Mouse (Mus musculus): ENCODE data around the gene Polr3e.
"Not testable (repeated sequence)": the region's sequence is repeated elsewhere in the genome, so short reads cannot be mapped to it uniquely, and the experiment has no call there.

The Polr3e gene

DNA sequence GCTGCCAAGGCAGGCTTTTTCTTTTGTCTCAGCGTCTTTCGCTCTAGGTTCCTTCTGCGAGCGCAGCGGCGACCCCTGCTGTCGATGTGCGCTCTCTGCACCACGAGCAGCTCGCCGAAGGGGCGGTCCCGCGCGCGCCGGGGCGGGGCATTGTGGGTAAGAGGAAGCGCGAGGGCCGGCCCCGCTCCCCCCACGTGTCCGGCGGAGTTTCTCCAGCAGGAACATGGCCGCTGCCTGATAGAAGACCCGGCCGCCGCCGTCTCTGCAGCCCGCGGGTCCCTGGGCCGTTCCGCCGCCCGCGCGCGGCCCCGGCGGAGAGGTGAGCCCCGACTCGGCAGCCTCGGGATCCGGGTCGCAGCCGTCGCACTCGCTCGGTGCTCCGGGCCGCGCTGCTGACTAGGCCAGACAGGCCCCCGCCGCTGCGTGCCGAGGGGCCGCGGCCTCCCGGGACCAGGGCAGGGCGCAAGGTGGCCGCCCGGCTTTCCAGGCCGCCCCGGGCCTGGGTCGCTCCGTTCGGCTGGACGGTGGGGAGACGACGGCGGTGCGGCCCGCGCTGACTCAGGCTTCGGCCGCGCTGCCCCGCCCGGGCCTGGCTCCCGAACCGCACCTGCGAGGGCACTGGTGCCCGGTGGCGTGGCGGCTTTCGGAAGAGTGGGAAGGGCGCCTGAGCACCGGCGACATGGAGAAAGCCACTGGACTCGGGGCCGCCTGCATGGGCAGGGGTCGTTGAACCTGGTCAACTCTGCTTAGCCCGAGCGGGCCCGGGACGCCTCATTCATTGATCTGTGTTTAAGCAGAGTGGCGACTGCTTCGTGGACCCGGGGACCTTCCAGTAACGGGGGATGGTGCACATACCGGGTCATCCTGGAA, at the start of gene Polr3e:
Gene Polr3e (plus strand): TSS at position 153 of the 870 bp plus-strand sequence.
- peak; percentile 96 for DNase-seq (ENCODE audit: low spot score)

DNA sequence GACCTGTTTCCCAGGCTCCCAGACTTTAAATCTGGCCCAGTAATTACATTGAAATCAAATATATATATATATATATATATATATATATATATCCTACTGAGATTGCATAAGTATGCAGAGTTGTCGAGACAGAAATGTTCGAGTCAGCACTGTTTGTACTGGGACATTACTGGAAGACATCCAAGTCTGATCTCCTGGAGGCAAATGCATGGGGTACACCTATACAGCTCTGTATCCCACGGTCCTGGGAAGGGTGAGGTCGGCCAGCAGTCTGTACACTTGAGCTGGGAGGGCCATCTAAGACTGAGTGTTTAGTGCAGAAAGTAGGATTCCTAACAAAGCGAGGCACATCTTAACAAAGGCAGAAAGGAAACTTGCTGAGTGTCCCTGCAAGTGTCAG, 47.7 kb upstream of the Polr3e start:
- DNase-seq (ENCODE audit: low spot score): peak; percentile 6

DNA sequence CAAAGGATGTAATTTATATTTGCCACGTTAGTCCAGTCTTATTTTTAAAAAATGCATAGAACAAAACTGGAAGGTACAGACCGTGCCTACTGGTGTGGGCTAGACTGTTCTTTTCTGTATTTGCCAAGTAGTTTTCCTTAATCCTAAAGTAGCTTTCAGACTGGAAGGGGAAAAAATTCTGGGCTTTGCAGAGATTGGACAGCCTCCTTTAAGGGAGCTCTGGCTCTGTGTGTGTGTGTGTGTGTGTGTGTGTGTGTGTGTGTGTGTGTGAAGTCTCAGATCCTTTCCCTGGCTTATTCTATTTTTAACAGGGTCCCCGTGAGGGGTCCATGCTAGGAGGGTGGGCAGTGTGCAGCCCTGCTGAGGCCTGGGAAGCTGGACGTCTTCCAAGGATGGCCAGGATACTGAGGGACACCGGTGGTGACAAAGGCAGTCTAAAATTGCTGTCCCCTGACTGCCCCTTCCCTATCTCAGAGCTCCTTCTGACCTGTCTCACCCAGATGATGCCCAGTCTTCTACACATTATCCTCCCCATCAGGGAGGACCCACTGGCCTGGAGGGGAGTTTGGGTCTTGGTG, 47.0 kb upstream of the Polr3e start:
- DNase-seq (ENCODE audit: low spot score): no peak

DNA sequence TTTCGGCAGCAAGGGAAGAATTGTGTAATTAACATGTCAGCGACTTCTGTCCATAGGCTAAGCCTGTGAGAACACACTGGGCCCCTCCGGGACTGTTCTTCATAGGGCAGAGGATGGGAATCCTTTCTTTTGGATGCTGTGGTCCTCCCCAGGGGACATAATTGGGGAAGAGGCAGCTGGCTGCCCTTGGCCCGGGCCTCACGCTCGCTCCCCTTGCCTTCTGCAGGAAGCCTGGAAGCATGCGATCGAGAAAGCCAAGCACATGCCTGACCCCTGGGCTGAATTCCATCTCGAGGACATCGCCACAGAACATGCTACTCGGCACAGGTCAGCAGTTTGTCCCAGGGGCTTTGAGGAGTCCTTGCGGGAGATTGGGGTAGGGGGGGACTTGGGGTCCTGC, 44.5 kb upstream of the Polr3e start:
- DNase-seq (ENCODE audit: low spot score): no peak

DNA sequence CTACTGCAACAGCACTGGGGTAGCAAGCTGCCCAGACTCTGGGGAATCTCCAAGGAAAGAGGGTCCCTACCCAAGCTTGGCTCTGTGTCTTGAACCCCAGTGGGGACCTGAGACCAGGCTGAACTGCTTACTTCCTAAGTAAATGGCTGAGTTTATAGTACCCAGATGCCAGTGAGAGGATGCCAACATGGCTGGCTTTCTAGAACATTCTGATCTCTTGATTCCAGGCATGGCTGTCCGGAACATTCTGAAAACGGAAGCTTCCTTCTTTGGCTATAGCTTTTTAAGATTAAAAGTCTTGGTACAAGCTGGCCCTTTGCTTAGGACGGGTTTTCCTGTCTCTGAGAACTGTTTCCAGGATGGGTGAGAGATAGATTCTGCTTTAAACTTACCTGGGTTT, 43.5 kb upstream of the Polr3e start:
- no peak for DNase-seq (ENCODE audit: low spot score)

DNA sequence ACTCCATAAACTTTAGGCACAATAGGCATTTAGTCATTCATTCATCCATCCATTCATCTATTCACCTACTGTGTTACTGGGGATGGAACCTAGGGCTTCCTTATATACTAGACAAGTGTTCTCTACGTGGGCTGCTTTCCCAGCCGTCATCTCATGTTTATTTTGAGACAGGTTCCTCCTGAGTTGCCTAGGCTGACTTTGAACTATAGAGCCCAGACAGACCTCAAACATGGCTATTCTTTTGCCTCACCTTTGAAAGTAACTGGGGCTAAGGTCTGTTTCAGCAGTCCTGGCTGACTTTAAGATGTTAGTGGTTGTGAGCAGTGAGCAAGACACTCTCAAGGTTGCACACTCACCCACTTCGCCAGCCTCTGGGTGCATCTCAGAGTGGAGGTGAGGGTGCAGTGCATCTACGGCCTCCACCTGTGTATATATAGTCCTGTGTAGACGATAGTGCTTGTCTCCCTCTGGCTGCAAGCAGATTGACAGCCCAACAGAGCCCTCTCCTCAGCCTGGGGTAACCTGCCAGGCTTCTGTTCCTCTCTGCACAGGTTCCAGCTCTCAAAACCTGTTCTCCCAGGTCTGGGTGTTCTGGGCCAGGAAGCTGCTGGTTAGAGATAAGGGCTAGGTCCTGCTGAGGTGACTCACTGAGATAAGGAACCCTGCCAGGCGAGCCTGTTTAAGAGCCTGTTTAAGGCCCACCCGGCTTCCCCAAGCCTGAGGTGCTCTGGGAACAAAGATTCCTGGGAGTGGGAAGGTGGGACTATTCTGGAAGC, 42.6 kb upstream of the Polr3e start:
- DNase-seq (ENCODE audit: low spot score): no peak

DNA sequence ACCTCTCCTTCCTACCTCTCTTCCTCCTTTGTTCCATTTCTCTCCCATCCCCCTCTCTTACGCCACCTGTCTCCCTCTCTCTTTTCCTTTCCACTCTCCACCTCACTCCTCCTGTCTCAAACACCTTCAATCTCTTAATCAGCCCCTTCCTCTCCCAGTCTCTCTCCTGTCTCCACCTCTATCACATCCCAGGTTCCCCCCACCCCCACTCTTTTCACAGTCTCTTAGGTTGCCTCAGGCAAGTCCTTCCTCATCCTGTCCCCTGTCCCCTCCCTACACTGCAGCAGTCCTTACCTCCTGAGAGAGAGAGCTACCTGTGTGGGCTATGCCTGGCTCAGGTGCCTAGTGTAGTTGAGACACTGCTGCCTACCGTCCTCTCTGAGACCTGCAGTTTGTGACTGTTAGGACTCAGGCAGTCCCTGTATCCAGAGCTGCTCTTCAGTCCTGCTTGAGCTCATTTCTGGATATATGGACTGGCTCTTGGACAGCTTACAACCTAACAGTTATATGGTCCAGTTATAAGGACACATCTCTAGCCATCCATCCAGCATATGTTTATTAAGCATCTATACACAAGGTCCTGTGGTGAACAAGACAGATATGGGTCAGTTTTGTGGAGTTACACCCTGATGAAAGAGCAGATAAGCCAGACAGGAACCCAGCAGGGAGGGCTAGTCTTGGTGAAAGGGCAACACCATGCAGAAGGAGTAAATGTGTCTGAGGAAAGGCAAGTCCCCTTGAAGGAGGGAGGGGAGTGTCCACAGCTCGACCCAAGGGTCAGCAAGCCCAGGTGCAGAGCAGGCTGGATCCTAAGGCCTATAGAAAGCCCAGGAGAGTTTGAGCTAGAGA, 41.8 kb upstream of the Polr3e start:
- no peak for DNase-seq (ENCODE audit: low spot score)

DNA sequence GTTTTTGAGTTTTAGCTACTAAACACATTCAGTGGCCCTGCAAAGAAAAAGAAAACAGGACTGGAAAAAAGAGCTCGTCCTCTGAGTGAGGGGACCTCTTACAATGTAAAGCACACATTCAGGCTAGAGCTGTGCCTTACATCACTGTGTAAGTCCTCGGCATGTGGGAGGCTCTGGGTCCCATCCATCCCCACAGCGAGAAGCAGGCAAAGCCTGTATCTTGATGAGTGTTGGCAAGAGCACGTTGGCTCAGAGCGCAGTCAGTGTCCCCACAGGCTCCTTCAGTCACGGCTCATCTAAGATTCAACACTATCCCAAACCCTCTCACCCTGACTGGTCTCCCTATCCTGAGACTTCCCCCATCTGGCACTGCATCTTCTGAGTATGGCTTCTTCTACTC, 39.3 kb upstream of the Polr3e start:
- DNase-seq (ENCODE audit: low spot score): no peak

DNA sequence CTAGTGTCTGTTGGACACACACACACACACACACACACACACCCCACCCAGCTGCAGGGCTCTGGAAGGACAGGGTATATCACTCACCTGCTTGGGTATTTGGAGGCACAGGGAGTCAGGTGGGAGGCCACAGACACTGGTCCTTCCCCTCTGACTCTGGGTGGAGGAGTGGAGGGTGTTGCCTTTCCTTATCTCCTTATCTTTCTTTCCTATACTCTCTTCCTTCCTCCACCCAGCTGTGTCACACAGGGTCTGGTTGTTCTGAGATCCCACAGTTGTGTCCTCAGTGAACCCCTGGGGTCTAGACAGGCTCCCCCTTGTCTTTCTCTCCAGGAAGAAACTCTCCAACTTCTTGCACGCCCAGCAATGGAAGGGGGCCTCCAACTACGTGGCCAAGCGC, 37.6 kb upstream of the Polr3e start:
- DNase-seq (ENCODE audit: low spot score): no peak

DNA sequence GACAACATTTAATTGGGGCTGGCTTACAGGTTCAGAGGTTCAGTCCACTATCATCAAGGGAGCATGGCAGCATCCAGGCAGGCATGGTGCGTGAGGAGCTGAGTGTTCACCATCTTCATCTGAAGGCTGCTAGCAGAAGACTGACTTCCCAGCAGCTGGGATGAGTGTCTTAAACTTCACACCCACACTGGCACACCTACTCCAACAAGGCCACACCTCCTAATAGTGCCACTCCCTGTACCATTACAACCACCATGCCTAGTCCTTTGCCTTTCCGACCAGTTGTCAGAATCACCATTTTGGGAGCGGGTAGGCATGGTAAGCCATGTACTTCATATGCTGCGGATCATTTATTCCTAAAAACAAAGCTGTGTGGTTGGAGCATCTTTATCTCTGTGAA, 36.8 kb upstream of the Polr3e start:
- DNase-seq (ENCODE audit: low spot score): no peak

DNA sequence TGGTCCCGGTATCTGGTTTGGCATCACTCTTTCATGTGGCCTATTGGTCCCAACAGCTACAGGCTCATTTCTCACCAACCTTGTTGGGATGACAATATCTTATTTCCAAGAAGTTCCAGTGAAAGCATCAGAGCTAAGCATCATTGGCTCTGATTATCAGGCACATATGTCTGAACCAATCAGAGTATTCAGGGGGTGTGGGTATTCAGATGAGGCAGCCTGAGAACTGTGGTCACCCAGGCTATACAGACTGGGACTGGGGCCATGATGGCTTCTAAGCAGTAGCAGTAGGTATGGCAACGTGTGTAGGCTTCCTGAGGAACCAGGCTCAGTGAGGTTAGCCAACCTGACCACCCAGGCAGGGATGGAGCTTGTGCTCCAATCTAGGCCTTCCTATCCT, 36.1 kb upstream of the Polr3e start:
- no peak for DNase-seq (ENCODE audit: low spot score)

DNA sequence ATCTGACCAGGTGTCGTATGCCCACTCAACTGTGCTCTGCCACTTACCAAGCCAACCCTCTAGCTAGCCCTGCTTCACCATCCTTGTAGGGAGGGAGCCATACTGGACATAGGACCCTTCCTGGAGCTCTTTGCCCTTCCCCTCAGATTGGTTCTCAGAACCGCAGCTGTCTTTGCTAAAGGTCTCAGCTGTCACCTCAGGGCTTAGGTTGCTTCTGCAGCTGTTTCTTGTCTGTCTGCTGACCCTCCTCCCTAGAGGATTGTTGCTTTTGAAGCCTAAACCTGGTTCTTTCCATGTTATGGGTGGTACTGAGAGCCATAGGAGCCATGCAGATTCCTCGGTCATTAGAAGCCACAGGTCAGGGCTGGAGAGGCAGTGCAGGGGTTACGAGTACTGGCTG, 34.9 kb upstream of the Polr3e start:
- DNase-seq (ENCODE audit: low spot score): no peak

DNA sequence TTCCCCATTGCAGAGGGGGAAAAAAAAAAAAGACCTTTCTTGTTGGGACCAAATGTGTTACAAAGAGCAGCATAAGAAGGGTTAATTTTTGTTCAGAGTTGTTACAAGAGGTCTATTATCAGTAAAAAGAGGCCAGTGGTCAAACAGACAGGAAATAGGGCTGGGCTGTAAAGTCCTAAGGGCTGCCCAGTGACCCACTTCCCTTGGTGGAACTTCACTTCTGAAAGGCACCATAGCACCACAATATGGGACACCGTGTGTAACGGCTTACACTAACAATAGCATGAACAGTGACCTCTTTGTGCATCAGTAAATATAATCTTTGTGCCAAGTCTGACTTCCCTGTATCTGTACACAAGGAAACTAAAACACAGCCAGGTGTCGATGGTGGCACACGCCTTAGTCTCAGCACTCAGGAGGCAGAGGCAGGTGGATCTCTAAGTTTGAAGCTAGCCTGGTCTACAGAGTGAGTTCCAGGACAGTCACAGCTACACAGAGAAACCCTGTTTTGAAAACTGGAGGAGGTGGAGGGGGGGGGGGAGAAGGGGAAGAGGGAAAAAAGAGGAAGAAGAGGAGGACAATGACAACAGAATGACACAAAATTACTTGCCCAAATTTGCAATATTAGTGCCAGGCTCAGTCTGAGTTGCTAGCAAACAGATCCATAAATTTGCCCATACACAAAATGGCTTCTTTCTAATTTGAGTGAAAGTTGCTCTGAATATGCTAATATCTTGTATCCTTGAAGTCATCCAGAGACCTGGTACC, 33.8 kb upstream of the Polr3e start:
- DNase-seq (ENCODE audit: low spot score): no peak

DNA sequence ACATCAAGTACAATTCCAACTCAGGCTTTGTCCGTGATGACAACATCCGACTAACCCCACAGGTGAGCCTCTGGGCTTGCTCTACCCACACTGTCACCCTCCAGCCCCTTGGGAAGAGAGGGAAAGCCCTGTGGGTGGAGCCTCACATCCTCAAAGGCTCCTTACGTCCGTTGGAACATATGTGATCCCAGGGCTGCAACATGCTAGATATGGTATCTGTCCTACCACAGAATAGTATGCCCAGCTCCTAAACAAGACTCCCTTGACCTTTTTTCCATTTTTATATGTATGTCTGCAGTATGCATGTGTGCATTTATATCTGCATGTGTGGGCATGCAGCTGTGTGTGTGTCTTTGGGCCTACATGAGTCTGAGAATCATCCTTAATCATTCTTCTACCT, 32.8 kb upstream of the Polr3e start:
- no peak for DNase-seq (ENCODE audit: low spot score)

DNA sequence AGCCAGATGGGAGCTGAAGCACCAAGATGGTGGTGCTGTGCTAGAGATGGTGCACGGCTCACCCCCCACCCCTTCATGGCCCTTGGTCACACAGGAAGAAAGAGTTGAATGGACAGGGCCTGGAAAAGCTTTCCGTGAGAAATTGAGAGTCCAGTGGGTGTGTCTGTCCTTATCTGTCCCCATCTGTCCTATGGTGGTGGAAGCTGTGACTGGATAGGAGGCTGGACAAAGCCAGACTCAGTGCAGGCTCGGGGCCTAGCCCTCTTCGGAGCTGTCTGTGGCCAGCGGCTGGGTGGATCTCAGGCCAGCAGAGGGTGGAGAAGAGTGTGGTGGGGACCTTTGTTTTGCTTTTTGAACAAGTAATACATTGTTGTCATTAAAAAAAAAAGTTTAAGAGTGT, 24.4 kb upstream of the Polr3e start:
- no peak for DNase-seq (ENCODE audit: low spot score)

DNA sequence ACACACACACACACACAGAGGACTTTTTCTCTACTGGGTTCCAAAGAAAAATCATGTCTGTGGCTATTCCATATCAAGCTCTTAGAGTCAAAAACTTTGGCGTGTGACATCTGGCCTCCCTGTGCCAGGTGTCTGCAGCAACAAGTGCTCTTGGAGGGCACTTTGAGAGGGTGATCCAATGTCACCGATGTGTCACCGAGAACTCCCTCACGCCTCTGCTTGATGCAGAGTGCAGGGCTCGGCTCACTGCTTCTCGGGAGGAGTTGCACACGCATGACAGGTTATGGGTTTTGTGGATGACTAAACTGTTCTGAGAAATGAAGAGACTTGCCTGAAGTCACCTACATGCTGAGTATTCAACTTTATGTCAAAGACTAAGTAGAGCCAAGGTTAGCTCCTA, 20.5 kb upstream of the Polr3e start:
- no peak for DNase-seq (ENCODE audit: low spot score)

DNA sequence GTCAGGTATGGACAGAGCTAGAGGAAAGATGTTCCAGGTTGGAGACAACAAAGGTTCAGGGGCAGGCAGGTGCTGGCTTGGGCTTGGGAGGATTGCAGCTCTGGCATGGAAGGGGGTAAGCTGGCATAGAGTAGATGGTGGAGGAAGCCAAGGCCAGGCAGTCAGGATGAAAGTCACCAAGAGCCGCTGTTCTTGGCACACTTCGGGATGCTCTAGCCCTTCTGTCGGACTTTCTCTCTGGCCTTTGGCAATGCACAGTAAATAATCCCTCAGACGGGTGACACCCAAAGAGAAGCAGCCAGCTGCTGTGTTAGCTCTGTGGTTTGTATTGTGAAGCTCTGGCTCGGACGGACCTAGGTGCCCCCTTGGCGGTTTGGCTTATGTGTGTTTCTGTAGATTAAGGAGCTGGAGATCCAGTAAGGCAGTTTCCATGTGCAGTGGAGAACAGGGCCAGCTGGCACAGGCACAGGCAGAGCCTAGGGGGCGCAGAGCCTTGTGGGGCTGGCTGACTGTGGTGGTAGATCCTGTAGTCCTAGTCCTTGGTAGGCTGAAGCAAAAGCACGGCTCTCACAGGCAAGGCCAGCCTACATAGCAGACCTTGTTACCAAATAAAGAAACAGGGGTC, 19.7 kb upstream of the Polr3e start:
- DNase-seq (ENCODE audit: low spot score): no peak

DNA sequence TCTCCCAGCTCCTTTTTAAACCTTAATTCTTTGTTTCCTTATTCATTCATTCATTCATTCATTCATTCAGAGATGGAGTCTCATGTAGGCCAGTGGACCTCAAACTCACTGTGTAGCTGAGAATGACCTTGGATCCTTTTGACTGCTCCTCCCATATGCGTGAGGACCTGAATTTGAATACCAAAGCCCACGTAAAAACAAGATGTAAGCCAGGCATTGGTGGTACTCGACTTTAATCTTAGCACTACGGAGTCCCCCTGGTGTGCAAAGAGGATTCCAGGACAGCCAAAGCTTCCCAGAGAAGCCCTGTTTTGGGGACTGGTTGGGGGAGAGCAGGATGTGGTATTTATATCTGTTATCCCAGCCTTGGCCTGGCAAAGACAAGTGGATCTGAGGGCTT, 17.4 kb upstream of the Polr3e start:
- DNase-seq (ENCODE audit: low spot score): no peak

DNA sequence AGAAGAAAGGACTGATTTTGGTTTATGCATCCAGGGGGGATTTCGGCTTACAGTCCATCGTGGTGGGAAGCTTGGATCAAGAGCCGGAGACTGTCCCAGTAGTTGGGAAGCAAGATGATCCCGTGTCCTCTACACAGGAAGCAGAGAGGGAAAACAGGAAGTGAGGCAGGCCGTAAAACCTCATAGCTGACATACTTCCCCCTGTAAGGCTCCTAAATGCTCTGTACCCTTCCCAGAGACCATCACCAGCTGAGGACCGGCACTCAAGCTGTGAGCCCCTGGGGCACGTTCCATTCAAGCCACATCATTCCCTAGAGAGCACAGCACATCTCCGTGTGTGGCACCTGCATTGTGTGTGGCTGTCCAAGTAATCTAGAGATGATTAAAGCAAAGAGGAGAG, 15.8 kb upstream of the Polr3e start:
- no peak for DNase-seq (ENCODE audit: low spot score)

DNA sequence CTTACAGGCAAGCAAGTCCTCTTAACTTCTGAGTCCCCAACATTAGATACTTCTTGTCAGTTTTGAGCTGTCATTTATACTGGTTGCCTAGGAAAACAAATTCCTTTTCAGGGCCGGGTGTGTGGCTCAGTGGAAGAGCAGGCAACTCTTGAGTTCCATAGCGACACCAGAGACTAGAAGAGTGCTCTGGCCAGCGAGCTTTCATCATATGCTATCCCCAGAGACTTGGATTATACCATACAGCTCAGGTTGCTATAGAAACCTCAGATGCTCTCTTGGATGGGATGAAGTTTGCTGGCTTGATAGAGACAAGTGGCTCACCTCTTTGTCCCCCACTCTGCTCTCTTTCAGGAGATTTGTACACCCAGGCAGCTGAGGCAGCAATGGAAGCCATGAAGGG, 14.6 kb upstream of the Polr3e start:
- no peak for DNase-seq (ENCODE audit: low spot score)

DNA sequence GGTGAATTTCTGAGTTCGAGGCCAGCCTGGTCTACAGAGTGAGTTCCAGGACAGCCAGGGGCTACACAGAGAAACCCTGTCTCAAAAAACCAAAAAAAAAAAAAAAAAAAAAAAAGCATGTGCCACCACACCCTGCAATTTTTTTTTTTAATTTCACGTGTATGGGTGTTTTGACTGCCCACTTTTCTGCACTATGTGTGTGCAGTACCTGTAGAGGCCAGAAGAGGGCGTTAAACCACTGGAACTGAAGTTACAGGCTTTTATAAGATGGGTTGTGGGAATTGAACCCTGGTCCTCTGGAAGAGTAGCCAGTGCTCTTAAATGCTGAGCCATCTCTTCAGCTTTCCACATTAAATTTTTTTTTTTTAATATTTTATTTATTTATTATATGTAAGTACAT, 7.4 kb upstream of the Polr3e start:
- DNase-seq (ENCODE audit: low spot score): not testable (repeated sequence)

Measured in adipocyte (in vitro differentiated cells).